8 mouse cellular contexts compared by ENCODE assay signal in the genomic region with DNA sequence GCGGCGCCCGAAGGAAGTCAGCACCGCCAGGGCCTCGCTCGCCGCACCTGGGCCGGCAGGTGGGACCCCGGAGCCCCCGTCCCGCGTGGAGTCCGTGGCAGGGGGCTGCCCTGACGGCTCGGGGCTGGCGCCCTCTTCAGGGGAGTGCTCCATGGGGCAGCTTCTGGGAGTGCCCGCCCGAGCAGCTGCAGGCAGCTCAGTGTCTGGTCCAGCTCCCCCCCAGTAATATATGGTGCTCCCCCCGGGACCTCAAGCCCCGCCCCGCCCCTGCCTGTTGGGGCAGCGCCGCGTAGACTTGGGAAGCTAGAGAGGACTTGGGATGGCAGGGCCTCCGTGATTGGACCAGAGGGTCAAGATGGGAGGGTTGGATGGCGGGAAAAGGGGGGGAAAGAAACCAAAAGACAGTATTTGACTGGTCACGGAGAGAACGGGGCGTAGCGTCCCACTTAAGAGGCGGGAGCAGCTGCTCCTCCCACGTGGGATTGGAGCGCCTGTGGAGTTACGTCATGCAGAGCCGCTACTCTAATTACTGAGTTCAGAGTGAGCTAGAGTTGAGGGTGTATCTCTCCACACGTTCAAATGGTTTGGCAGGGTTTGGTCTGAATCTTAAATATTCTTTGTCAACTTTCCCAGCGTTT. TPM values are rescaled to one million over a fixed set of nuclear protein-coding genes. Genes with fewer than 3 reads are reported as not detected.
DNase-seq lines count a peak whose midpoint lies in the region; ATAC-seq and TF ChIP-seq lines count a peak whose summit lies in the region.

Gene Esyt1, minus strand, starts transcription at position 201 of the 638 bp plus-strand sequence.

- peak; percentile 82; the same call in 1 of the 2 replicates for TF ChIP-seq POLR2A in lung, adult 2 months (IDR thresholded peaks at IDR 0.05; ENCODE audit: borderline replicate concordance, extremely low read depth, low read depth, low read length)
- TF ChIP-seq POLR2A in thymus, adult 2 months (IDR thresholded peaks at IDR 0.05; ENCODE audit: control insufficient read depth, extremely low read depth, insufficient read depth, low read length, poor library complexity): peak; percentile 48; the same call in 1 of the 2 replicates

- H3K4me1 ChIP-seq in ES-E14 (ENCODE audit: control insufficient read depth in 2 of 2, insufficient read depth in 2 of 2, low read length in 2 of 2, poor library complexity in 1 of 2): peaks cover 0 to 3% of the 10 kb centered on the region in 2 experiments; a peak in 1 of 4 replicates
- peaks cover 23% of the 10 kb centered on the region for H3K4me1 ChIP-seq in forebrain, embryonic 15.5 days
- peaks cover 4% of the 10 kb centered on the region; the same call in 1 of the 2 replicates for H3K4me1 ChIP-seq in lung, adult 2 months (ENCODE audit: control insufficient read depth, insufficient read depth, low read length)
- H3K4me1 ChIP-seq in thymus, adult 2 months (replicated peaks; ENCODE audit: control insufficient read depth, insufficient read depth, low read length): peaks cover 8% of the 10 kb centered on the region; the same call in 1 of the 2 replicates

- H3K36me3 ChIP-seq in ES-E14 (ENCODE audit: control insufficient read depth, insufficient read depth, low read length, poor library complexity, severe bottlenecking): peaks cover 7% of the 10 kb centered on the region; the same call in 1 of the 2 replicates
- no peaks in the 10 kb centered on the region for H3K36me3 ChIP-seq in forebrain, embryonic 15.5 days
- H3K36me3 ChIP-seq in thymus, adult 2 months (ENCODE audit: control insufficient read depth, insufficient read depth, low read length): no peaks in the 10 kb centered on the region

- H3K27me3 ChIP-seq in forebrain, embryonic 15.5 days: peaks cover 13% of the 10 kb centered on the region; the same call in 1 of the 2 replicates
- H3K27me3 ChIP-seq in thymus, adult 2 months (ENCODE audit: control insufficient read depth, insufficient read depth, low read length): no peaks in the 10 kb centered on the region

- no peak within 1 kb of the TSS; the same call in 1 of the 2 replicates for H3K27ac ChIP-seq in ES-E14 (ENCODE audit: insufficient read depth, low read depth, low read length, poor library complexity, severe bottlenecking)
- peak within 1 kb of the TSS; percentile 39 for H3K27ac ChIP-seq in forebrain, embryonic 15.5 days (replicated peaks)
- peak within 1 kb of the TSS; percentile 80 for H3K27ac ChIP-seq in thymus, adult 2 months (ENCODE audit: control insufficient read depth, insufficient read depth, low read length)

- peak within 1 kb of the TSS; percentile 77 for H3K9ac ChIP-seq in ES-E14 (ENCODE audit: insufficient read depth, low read depth, low read length, poor library complexity, severe bottlenecking)
- H3K9ac ChIP-seq in forebrain, embryonic 15.5 days (replicated peaks): peak within 1 kb of the TSS; percentile 63

- in situ Hi-C loops in ES-E14 (cut with MboI; ENCODE audit: low sequenced_read_pairs in 2 of 2, unreplicated experiment in 2 of 2): no loop called here

- H3K4me3 ChIP-seq in ES-E14 (ENCODE audit: insufficient read depth in 1 of 2, low read depth in 1 of 2, low read length in 2 of 2, poor library complexity in 1 of 2, severe bottlenecking in 1 of 2): peak within 1 kb of the TSS; percentile 87 to 89
- peak within 1 kb of the TSS; percentile 85 for H3K4me3 ChIP-seq in forebrain, embryonic 15.5 days
- H3K4me3 ChIP-seq in lung, adult 2 months (replicated peaks; ENCODE audit: extremely low read depth, low read depth, low read length): peak within 1 kb of the TSS; percentile 79
- H3K4me3 ChIP-seq in thymus, adult 2 months (ENCODE audit: control insufficient read depth, insufficient read depth, low read length): peak within 1 kb of the TSS; percentile 90

- intact Hi-C loops in heart, postnatal 25 days (cut with DNase I): loop anchor here (5.0 kb wide), 2 partner anchors 33 to 63 kb away; partner anchors contain the start of gene Myl6

- WGBS in forebrain, embryonic 15.5 days: under 1% methylated on average over 37 of the region's 37 CpGs
- under 1% methylated on average over 37 of the region's 37 CpGs for WGBS in lung, adult 2 months
- WGBS in thymus, adult 2 months: under 1% methylated on average over 37 of the region's 37 CpGs

- peak; percentile 95 for ATAC-seq in forebrain, embryonic 15.5 days (replicated peaks)
- peak; percentile 88 for ATAC-seq in neutrophil, adult 5-6 weeks (ENCODE audit: extremely low read depth, insufficient number of reproducible peaks, low FRiP score, poor library complexity, severe bottlenecking)

- peak within 1 kb of the TSS; percentile 100 for H3K4me2 ChIP-seq in forebrain, embryonic 15.5 days (replicated peaks)

- DNase-seq in ES-E14 (ENCODE audit: low read depth, low spot score): peak; percentile 98
- DNase-seq in cerebellum, adult 11-12 months: peak; percentile 98
- DNase-seq in heart, postnatal 25 days (ENCODE audit: low spot score): peak; percentile 95
- peak; percentile 88 to 95 for DNase-seq in layer of hippocampus, adult 18-20 months (ENCODE audit: low spot score in 2 of 2)
- DNase-seq in lung, adult 2 months: peak; percentile 89
- DNase-seq in thymus, adult 2 months: peak; percentile 86

- no peak for TF ChIP-seq CTCF in lung, adult 2 months (IDR thresholded peaks at IDR 0.05; ENCODE audit: insufficient read depth, low read length)
- no peak; the same call in 1 of the 2 replicates for TF ChIP-seq CTCF in thymus, adult 2 months (IDR thresholded peaks at IDR 0.05; ENCODE audit: borderline replicate concordance, control insufficient read depth, extremely low read depth, insufficient read depth, low read length, poor library complexity)

- no peaks in the 10 kb centered on the region for H3K9me3 ChIP-seq in ES-E14 (ENCODE audit: control insufficient read depth, insufficient read depth, low read depth, low read length)
- no peaks in the 10 kb centered on the region for H3K9me3 ChIP-seq in forebrain, embryonic 15.5 days

TF ChIP-seq in ES-E14, 5 proteins besides CTCF, POLR2A, EP300 and RAD21:
- TF ChIP-seq CHD2 (IDR thresholded peaks at IDR 0.05; ENCODE audit: low read depth, low read length) (no peak), ZNF384 (IDR thresholded peaks at IDR 0.05; ENCODE audit: low read depth, low read length) (no peak), HCFC1 (IDR thresholded peaks at IDR 0.05; ENCODE audit: borderline replicate concordance, insufficient read depth, low read length) (no peak)

RNA-seq across cellular contexts. Expression of gene Esyt1, which starts in this region (rescaled TPM):
- 62.7 and 135 TPM in 2 replicates for total RNA-seq in ES-E14 (2012; rRNA removed)
- polyA plus RNA-seq in forebrain, embryonic 15.5 days (2015; fragmentation: Nextera tagmentation; extraction: Ambion mirVana): 6.8 and 7.6 TPM in 2 replicates
- 10 to 100 TPM; 16.8 to 19.0 TPM for total RNA-seq in heart, postnatal 25 days (2021)
- total RNA-seq in layer of hippocampus, adult 18-20 months (2021): 1 to 10 TPM; 6.2 to 6.3 TPM
- polyA plus RNA-seq in lung, adult 2 months (2012; rRNA removed): 94.9 and 97.2 TPM in 2 replicates
- 158 and 160 TPM in 2 replicates for total RNA-seq in neutrophil, adult 5-6 weeks (2017)
- polyA plus RNA-seq in thymus, adult 2 months (2012; rRNA removed): 146 and 155 TPM in 2 replicates

Comparison
In these comparisons a context has a peak if more than half of its experiments do, and no peak if none do; other contexts are left out.
1. RNA of gene Esyt1 (polyA plus RNA-seq): 146 to 155 TPM in thymus, adult 2 months and 94.9 to 97.2 TPM in lung, adult 2 months; 6.8 to 7.6 TPM in forebrain, embryonic 15.5 days; every median in the first group is over 10 times any median in the second.
2. Peak in every context shown above with its lines, with median percentiles within 50 percentile points of each other: DNase-seq and H3K4me3 ChIP-seq.